In genomic region chr13:58972511-58972910, GRCm38 (mm10) we compare ENCODE assay signal across 12 mouse cellular contexts.
DNase-seq lines count a peak whose midpoint lies in the region; ATAC-seq and TF ChIP-seq lines count a peak whose summit lies in the region.
"Had no signal": no experiment of that assay in that cellular context is flagged by ENCODE, and none has a peak within 500 bp of the region (broad histone marks: within the 10 kb centered on the region; RNA-seq: fewer than 3 reads in every experiment).

No protein-coding gene starts in this region.

- no peak for ATAC-seq in forebrain, embryonic 12.5 days (ENCODE audit: low FRiP score)

- no peak overlapping the region for H3K4me2 ChIP-seq in forebrain, embryonic 12.5 days

- 46% methylated on average over 5 of the region's 5 CpGs for WGBS in forebrain, embryonic 12.5 days
- 80% methylated on average over 5 of the region's 5 CpGs for WGBS in limb, embryonic 10.5 days

- peak overlapping the region; percentile 74; the same call in 1 of the 2 replicates for H3K27ac ChIP-seq in layer of hippocampus, adult 2 months
- peak overlapping the region; percentile 75 for H3K27ac ChIP-seq in forebrain, embryonic 12.5 days
- H3K27ac ChIP-seq in limb, embryonic 10.5 days, result 0 out of 2 replicates have a peak overlapping the region, but pooled peaks have one; percentile 77

- no peak for TF ChIP-seq CTCF in layer of hippocampus, adult 2 months (conservative IDR thresholded peaks at IDR 0.05)
- TF ChIP-seq CTCF in brain, embryonic 14.5 days (IDR thresholded peaks at IDR 0.05; ENCODE audit: borderline replicate concordance, extremely low read depth, insufficient read depth, insufficient read length), result no peak

- peaks cover 27% of the 10 kb centered on the region for H3K4me1 ChIP-seq in forebrain, embryonic 12.5 days
- peaks cover 37% of the 10 kb centered on the region for H3K4me1 ChIP-seq in limb, embryonic 10.5 days

- no peak for TF ChIP-seq POLR2A in brain, embryonic 14.5 days (IDR thresholded peaks at IDR 0.05; ENCODE audit: borderline replicate concordance, extremely low read depth, insufficient read depth, insufficient read length, poor library complexity, severe bottlenecking)

- H3K9ac ChIP-seq in forebrain, embryonic 12.5 days, result no peak overlapping the region

- H3K4me3 ChIP-seq in layer of hippocampus, adult 2 months, result no peak overlapping the region
- no peak overlapping the region for H3K4me3 ChIP-seq in forebrain, embryonic 12.5 days (replicated peaks)
- H3K4me3 ChIP-seq in limb, embryonic 10.5 days, result no peak overlapping the region

- H3K9me3 ChIP-seq in forebrain, embryonic 12.5 days, result no peaks in the 10 kb centered on the region
- no peaks in the 10 kb centered on the region for H3K9me3 ChIP-seq in limb, embryonic 10.5 days (replicated peaks)

- no peaks in the 10 kb centered on the region for H3K36me3 ChIP-seq in forebrain, embryonic 12.5 days (replicated peaks)
- no peaks in the 10 kb centered on the region for H3K36me3 ChIP-seq in limb, embryonic 10.5 days

- DNase-seq in layer of hippocampus, adult 2 months (ENCODE audit: low spot score in 2 of 2), result no peak
- no peak for DNase-seq in layer of hippocampus, adult 9-10 months (ENCODE audit: low spot score)
- DNase-seq in brain, embryonic 14.5 days (ENCODE audit: low read depth), result peak; percentile 67
- DNase-seq in limb, embryonic 10.5 days (ENCODE audit: low spot score), result no peak
- no peak for DNase-seq in right cerebral cortex, adult 2 months (ENCODE audit: low spot score in 2 of 2)
- no peak for DNase-seq in adrenal gland, adult 18-20 months (ENCODE audit: low spot score in 2 of 2)
- DNase-seq: cerebellum, postnatal 25 days; gastrocnemius, postnatal 14 days; heart, postnatal 10 days; kidney, adult 9 months; kidney, postnatal 4 days had no signal

- no peaks in the 10 kb centered on the region for H3K27me3 ChIP-seq in forebrain, embryonic 12.5 days
- H3K27me3 ChIP-seq in limb, embryonic 10.5 days (ENCODE audit: low read depth, poor library complexity, severe bottlenecking), result no peaks in the 10 kb centered on the region
